Mouse (Mus musculus): Measurements from ENCODE around the gene 1700024P04Rik. TPM values are rescaled to one million over a fixed set of nuclear protein-coding genes. Genes with fewer than 3 reads are reported as not detected.
A peak's percentile ranks its signal among the peaks of the same experiment; 100 is the strongest.
"Not testable (repeated sequence)": the region's sequence is repeated elsewhere in the genome, so short reads cannot be mapped to it uniquely, and the experiment has no call there.

Gene 1700024P04Rik
- total RNA-seq (2017) = not detected in 3 replicates

DNA sequence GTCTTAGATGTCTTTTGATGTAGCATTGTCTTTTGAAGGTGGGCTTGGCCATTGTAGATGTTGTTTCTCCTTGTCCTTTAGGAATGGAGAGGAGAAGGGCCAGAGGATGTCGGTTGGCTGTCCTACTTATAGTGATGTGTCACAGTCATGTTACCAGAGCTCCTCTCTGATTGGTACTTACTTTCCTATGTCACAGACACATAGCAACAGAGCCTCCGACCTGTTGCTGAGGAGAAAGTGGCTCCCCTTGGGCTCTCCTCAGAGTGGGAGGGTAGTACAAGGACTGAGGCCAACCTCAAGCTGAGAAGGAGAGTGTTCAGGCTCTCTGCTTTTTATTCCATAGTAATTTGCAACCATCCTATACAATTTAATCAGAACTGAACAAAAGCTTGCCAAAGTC, at the start of gene 1700024P04Rik:
Gene 1700024P04Rik, minus strand, starts transcription at position 101 of the 400 bp plus-strand sequence.
- no peak for ATAC-seq (replicated peaks; ENCODE audit: insufficient number of reproducible peaks, low FRiP score, low TSS enrichment, poor library complexity, severe bottlenecking)

GRCm38 (mm10) chr13:99031223-99032216, 47.2 kb upstream of the 1700024P04Rik start:
- ATAC-seq (replicated peaks; ENCODE audit: insufficient number of reproducible peaks, low FRiP score, low TSS enrichment, poor library complexity, severe bottlenecking) = no peak

DNA sequence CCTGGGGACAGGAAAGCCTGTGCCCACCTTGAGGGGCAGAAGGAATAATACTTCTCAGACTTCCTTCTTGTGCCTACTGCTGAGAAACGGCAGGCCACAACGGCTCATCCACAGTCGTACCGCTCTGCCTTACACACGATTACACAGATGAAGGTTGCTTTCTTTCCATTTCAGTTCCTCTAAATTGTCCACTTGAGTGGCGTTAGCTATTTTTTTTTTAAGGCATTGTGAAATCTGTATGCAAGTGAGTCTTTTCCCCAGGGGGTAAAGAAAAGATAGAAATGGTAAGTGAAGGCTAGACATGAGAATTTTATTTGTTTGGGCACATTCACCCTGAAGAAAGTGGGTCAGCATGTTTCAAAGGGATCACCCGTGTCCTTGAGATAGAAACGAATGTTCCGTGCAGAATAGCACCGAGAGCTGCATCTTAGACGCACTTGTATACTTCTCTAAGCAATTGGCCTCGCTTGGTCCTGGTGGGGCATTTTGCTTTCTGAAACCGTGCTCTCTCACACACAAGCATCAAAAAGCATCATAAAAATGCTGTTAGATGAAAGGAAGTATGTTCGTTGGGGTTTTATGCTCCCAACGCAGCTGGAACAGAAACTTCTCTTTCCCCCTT, 46.3 kb upstream of the 1700024P04Rik start:
- peak; percentile 70 for ATAC-seq (replicated peaks; ENCODE audit: insufficient number of reproducible peaks, low FRiP score, low TSS enrichment, poor library complexity, severe bottlenecking)

DNA sequence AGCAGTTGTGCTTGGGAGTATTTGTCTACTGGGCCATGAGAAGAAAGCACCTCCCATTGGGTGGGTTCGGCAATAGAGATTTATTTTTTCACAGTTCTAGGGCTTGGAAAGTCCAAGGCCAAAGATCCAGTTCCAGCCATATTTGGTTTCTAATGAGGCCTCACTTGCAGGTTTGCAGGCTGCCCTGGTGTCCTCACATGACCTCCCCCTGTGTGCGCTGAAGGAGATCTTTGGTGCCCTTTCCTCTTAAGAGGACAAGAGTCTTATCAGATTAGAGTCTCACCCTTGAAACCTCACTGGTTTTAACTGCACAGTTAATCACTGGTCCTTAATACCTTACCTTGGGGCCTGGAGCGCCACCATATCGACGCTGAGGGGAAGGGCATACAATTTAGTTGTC, 40.9 kb upstream of the 1700024P04Rik start:
- ATAC-seq (replicated peaks; ENCODE audit: insufficient number of reproducible peaks, low FRiP score, low TSS enrichment, poor library complexity, severe bottlenecking) = no peak

DNA sequence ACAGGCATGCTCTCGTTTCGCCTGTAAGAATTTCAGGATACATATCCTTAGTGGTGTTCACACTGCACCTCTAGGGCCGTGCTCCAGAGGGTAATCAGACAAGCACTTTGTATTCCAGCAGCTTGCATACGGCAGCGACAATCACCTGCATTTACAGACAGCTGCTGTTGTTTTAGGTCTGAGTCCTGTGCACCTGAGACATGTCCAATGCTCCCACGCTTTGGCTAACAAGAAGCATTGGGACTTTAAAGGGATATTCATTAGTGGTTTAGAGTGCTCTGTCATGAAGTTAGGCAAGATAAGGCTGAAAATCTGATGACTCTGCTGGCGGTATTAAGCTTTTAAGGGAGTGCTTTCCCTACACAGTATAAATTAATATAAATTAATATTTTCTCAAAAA, 37.7 kb upstream of the 1700024P04Rik start:
- no peak for ATAC-seq (replicated peaks; ENCODE audit: insufficient number of reproducible peaks, low FRiP score, low TSS enrichment, poor library complexity, severe bottlenecking)

- no peak for ATAC-seq (replicated peaks; ENCODE audit: insufficient number of reproducible peaks, low FRiP score, low TSS enrichment, poor library complexity, severe bottlenecking)
Observed at GRCm38 (mm10) chr13:99021181-99021580, 36.8 kb upstream of the 1700024P04Rik start.

DNA sequence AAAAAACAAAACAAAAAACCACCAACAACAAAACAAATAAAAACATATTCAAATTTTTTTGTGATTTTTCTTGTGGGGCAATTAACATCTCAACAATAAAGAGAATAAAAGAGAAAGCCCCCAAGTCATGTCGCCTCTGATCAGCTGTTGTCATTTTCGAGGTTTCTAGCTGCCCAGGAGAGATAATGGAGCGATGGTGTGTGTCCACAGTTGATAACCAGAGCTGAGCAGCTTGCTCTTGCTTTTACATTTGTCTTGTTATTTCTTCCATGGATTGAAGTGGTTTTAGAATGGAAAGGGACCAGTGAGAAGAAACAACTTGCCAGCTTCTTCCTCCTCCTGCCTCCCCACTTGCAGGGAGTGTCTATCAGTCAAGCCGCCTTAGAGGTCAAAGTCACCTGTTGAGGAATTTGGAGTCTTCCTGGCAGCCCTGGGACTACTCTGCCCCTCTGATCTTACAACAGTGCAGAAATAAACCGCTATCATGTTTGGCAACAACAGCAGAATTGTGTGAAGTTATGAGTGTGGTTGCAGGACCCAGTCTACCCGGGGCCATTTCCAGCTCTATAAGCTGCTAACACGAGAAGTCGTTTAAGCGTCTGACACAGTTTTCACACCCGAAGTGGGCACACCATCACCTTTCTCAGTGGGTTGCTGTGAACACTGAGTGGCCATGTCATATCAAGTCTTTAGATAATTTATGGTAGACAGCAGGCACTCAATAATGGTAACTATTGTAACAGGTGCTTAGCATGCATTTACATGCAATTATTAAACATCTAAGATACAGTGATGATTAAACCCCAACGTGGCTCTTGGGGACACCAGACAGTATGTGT, 35.7 kb upstream of the 1700024P04Rik start:
- ATAC-seq (replicated peaks; ENCODE audit: insufficient number of reproducible peaks, low FRiP score, low TSS enrichment, poor library complexity, severe bottlenecking) = no peak

DNA sequence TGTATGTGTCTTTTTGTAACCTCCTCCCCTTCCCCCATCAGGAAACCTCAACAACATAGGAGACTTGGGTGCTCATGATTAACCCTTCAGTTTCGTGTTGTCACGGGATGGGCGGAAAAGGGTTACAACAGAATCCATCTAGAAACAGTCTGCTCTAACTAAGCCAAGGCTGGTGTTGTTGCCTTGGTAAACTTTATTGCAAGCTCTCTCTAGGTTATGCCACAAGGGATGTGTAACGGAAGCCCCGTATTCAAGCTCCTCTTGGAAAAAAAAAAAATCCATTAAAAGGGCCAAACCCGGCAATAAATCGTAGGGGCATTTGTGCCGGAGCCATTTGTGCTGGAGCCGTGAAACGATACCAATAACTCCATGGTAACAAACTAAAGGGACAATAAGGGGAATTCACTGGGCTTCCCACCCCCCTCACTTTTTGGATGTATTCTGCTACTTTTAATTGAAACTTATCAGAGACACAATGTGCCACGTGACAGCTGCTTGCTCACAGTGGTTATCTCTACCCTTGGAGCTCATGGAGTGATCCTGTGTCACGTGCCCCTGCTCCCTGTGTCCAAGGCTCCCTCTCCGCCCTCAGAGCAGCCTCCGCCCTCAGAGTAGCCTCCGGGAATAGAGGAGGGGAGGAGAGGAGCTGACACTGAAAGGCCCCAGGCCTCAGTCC, 34.3 kb upstream of the 1700024P04Rik start:
- ATAC-seq (replicated peaks; ENCODE audit: insufficient number of reproducible peaks, low FRiP score, low TSS enrichment, poor library complexity, severe bottlenecking) = no peak

- ATAC-seq (replicated peaks; ENCODE audit: insufficient number of reproducible peaks, low FRiP score, low TSS enrichment, poor library complexity, severe bottlenecking) = no peak
Observed at GRCm38 (mm10) chr13:99016696-99017095, 32.3 kb upstream of the 1700024P04Rik start.

GRCm38 (mm10) chr13:99012891-99013290, 28.5 kb upstream of the 1700024P04Rik start:
- ATAC-seq (replicated peaks; ENCODE audit: insufficient number of reproducible peaks, low FRiP score, low TSS enrichment, poor library complexity, severe bottlenecking) = no peak

DNA sequence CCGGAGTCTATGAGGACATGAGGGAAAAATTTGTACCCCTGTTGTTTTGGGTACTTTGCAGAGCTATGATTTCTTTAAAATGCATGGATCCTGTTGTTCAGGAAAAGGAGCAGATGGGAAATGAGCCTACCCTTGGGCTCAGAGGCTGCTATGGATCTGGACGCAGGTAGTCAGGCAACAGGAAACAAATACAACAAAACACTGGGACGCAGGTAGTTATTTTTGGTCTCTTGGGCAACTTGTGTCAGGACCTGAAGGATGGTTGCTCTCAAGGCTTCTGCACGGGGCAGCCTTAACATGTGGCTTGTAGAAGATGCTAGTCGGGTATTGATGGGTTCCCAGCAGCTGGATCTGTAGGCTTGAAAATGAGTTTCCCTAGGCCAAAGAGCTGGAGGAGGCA, 23.6 kb upstream of the 1700024P04Rik start:
- ATAC-seq (replicated peaks; ENCODE audit: insufficient number of reproducible peaks, low FRiP score, low TSS enrichment, poor library complexity, severe bottlenecking) = no peak

DNA sequence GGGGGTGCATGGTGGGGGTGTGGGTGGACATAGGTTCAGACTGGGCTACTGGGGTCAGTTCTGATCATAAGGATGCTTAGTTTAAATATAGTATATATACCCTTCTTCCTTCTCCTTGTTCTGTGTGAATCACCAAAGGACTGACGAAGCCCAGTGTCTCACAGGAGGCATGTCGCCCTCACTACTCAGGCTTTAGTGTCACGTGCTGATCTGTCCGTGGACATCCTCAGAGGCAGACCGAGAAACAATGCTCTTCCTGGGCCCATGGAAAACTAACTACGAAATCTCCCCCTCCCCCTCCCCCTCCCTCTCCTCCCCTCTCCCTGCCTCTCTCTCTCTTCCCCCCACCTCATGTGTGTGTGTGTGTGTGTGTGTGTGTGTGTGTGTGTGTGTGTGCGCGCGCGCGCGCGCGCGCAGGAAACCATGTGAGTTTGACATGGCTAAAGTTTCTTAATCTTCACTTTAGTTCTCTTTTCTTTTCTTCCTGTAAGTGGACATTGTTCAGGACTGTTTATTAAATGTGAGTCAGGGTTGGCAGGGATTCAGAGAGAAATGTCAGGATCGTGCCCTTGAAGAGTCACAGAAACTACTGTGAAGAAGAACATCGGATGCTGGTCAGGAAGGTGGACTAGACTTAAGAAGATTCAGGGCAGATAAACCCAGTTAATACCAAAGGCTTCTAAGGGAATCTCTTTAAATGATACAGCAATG, 22.2 kb upstream of the 1700024P04Rik start:
- ATAC-seq (replicated peaks; ENCODE audit: insufficient number of reproducible peaks, low FRiP score, low TSS enrichment, poor library complexity, severe bottlenecking) = no peak

DNA sequence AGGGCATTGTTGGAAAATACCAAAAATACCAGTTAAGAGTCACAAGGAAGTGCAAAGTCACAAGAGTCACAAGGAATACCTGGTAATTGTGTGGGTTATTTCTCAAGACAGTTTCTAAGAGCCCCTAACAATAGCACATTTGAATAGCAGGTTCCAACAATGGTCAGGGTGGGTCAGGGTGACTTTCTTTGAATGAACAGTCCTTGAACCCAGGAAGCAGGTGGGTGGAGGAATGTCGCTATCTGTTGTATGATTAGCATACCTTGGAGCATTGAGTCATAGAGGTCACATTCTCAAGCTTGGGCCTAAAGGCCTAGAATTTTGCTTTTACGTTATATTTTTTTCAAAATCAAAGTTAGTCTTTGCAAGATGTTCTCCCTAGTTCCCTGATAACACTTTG, 17.3 kb upstream of the 1700024P04Rik start:
- ATAC-seq (replicated peaks; ENCODE audit: insufficient number of reproducible peaks, low FRiP score, low TSS enrichment, poor library complexity, severe bottlenecking) = not testable (repeated sequence)

DNA sequence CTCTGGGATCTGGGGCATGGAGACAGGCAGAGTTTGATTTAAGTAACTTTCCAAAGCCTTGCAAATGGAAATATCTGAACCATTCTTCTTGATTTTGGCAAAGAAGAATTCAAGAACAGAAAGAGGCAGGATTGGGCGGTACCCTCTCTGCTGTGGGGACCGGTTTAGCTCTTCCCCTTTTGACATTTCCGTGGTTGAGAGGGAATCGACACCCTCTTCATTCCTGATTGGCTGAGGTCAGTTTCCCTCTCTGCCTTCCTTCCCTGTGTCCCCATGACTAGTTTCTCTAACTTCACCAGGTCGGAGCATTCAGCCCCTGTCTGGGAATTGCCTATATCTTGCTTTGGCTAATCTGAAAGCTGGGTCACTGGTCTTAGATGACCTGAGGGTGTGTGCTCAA, 12.7 kb upstream of the 1700024P04Rik start:
- ATAC-seq (replicated peaks; ENCODE audit: insufficient number of reproducible peaks, low FRiP score, low TSS enrichment, poor library complexity, severe bottlenecking) = peak; percentile 98

- no peak for ATAC-seq (replicated peaks; ENCODE audit: insufficient number of reproducible peaks, low FRiP score, low TSS enrichment, poor library complexity, severe bottlenecking)
Observed at GRCm38 (mm10) chr13:98977070-98977785, 7.1 kb downstream of the 1700024P04Rik start.

- not testable (repeated sequence) for ATAC-seq (replicated peaks; ENCODE audit: insufficient number of reproducible peaks, low FRiP score, low TSS enrichment, poor library complexity, severe bottlenecking)
Observed at GRCm38 (mm10) chr13:98976022-98976421, 8.3 kb downstream of the 1700024P04Rik start.

- no peak for ATAC-seq (replicated peaks; ENCODE audit: insufficient number of reproducible peaks, low FRiP score, low TSS enrichment, poor library complexity, severe bottlenecking)
Observed at GRCm38 (mm10) chr13:98972090-98972489, 12.3 kb downstream of the 1700024P04Rik start.

Data from monocyte, adult 5-6 weeks (primary cell).